Mouse (Mus musculus) naive thymus-derived CD4-positive, alpha-beta T cell, adult 2 months (primary cell): ENCODE data around the gene 9430038I01Rik.
"Not testable (repeated sequence)": the region's sequence is repeated elsewhere in the genome, so short reads cannot be mapped to it uniquely, and the experiment has no call there.

Experiments used
- DNase-seq: peaks from one replicate; pipeline ENCODE4 v3.0.0-alpha.2; 2011; ENCODE audit warnings: low read depth

Gene 9430038I01Rik

GRCm38 (mm10) chr7:137410337-137411197 lies at the start of gene 9430038I01Rik:
Gene 9430038I01Rik (minus strand): TSS chr7:137410762.
- DNase-seq = peak; percentile 98

- no peak for DNase-seq
Observed at GRCm38 (mm10) chr7:137445321-137445720, 34.8 kb upstream of the 9430038I01Rik start.

GRCm38 (mm10) chr7:137442951-137443350 lies 32.4 kb upstream of the 9430038I01Rik start:
- DNase-seq = no peak

DNA sequence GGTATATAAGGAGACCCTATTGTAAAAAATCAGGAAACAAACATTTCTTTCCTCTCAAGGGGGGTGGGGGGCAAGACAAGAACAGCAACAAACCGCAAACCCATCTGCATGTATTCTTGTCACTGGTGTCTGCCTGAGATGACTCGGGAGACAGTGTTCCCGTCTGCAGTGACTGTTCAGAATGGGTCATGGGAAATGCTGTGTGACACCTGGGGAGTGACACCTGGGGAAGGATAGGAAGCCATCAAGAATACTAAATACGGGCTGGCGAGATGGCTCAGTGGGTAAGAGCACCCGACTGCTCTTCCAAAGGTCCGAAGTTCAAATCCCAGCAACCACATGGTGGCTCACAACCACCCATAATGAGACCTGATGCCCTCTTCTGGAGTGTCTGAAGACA lies 28.4 kb upstream of the 9430038I01Rik start:
- not testable (repeated sequence) for DNase-seq

- DNase-seq = peak; percentile 41
Observed at GRCm38 (mm10) chr7:137438179-137438550, 27.6 kb upstream of the 9430038I01Rik start.

- peak; percentile 96 for DNase-seq
Observed at GRCm38 (mm10) chr7:137437440-137438178, 27.0 kb upstream of the 9430038I01Rik start, which contains the start of gene Glrx3. Gene Glrx3 (plus strand): TSS chr7:137437614.

DNA sequence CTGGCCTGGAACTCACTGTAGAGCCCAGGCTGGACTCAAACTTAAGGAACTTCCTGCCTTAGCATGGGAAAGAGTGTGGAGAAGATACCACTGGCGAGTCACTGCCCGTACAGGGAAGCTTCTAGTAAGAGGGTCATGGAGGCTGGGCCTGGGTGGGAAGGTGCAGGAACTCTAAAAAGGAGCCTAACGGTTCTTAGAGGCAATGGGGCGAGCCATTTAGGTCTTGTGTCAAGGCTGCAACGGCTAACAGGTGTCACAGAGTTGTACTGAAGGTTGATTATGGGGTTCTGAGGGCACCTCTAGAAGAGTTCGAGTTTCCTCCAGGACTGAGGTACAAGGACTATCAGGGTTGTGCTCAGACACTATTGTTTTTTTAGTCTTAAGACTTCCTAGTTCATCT lies 26.3 kb upstream of the 9430038I01Rik start:
- peak; percentile 15 for DNase-seq

GRCm38 (mm10) chr7:137431769-137432603 lies 21.4 kb upstream of the 9430038I01Rik start:
- no peak for DNase-seq

DNA sequence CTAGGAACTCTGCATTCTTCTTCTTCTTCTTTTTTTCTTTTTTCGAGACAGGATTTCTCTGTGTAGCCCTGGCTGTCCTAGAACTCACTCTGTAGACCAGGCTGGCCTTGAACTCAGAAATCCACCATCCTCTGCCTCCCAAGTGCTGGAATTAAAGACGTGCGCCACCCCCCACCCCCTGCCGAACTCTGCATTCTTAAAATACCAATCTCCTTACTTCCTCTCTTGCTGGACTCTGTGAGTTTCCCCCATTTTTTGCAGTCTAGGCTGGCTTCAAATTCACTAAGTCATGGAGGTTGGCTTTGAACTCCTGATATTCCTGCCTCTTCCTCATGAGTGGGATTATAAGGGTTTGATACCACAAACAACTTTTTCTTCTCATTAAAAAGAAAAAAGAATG lies 16.1 kb upstream of the 9430038I01Rik start:
- DNase-seq = no peak

DNA sequence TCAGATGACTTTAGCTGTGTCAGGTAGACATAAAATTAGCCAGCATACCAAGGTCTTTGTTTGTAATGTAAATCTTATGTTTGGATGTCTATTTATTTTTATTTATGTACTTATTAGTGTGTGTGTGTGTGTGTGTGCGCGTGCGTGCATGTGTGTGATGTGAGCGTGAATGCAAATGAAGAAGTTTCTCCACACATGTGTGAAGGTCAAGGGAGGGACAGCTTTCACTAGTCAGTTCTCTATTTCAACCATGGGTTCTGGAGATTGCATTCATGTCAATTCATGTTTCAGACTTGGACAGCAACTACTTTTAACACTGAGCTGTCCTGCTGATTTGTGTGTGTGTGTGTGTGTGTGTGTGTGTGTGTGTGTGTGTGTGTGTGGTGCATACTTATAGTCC lies 10.7 kb upstream of the 9430038I01Rik start:
- no peak for DNase-seq

- no peak for DNase-seq
Observed at GRCm38 (mm10) chr7:137420550-137420949, 10.0 kb upstream of the 9430038I01Rik start.

- peak; percentile 34 for DNase-seq
Observed at GRCm38 (mm10) chr7:137414710-137415109, 4.1 kb upstream of the 9430038I01Rik start.

- no peak for DNase-seq
Observed at GRCm38 (mm10) chr7:137407428-137408058, 3.0 kb downstream of the 9430038I01Rik start.

DNA sequence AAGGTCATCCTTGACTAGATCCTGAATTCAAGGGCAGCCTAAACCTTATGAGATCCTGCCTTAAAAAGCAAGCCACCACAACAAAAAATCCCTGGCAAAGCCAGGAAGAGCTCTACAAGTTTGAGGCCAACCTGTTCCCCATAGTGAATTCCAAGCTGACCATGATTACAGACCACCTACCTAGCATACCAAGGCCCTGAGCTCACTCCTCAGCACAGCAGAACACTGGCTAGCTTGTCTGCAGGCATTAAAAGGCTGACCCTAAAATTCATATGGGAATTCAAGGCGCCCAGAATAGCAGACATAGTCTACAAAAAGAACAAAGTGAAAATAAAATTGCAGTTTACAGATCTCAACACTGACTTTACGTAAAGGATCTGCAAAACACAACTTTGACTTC lies 6.4 kb downstream of the 9430038I01Rik start:
- DNase-seq = no peak

GRCm38 (mm10) chr7:137398973-137399372 lies 11.6 kb downstream of the 9430038I01Rik start:
- DNase-seq = no peak

- no peak for DNase-seq
Observed at GRCm38 (mm10) chr7:137397361-137397910, 13.1 kb downstream of the 9430038I01Rik start.

- no peak for DNase-seq
Observed at GRCm38 (mm10) chr7:137395421-137395820, 15.1 kb downstream of the 9430038I01Rik start.

GRCm38 (mm10) chr7:137387863-137388262 lies 22.7 kb downstream of the 9430038I01Rik start:
- DNase-seq = no peak

DNA sequence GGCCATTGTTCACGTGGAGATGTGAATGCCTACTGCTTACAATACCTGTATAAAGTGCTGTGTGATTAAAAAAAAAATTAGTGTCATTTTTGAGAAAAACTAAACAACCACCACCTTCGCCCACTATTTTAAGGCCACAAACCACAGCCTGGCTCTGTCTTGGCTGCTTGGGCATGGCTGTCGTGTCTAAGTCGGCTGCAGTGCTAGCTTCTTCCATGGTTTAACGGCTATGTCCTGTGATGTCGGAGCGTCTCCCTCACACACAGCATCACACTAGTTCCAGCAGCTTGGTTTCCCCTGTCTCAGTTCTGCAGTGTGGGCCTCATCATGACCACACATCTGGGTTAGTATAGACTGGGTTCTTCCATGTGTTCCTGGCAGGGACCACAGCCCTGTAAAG lies 35.6 kb downstream of the 9430038I01Rik start:
- DNase-seq = no peak

- DNase-seq = no peak
Observed at GRCm38 (mm10) chr7:137371770-137372169, 38.8 kb downstream of the 9430038I01Rik start.

DNA sequence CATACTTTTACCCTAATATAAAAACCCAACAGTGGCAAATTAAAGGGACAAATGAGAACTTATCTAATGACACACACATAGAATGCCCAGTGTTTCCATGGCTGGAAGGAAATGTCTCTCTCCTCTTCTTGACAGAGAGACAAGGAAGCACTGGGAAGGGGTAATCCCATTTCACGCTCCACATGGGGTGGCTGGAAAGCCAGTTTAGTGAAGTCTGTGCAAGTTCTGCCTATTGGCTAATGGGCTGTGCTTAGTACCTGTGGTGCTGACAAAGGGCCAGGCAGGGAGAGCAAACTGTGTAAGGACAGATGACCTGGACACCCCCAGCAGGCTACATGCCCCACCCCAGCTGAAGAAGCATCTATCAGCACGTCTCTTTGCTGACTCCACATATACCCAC lies 40.4 kb downstream of the 9430038I01Rik start:
- no peak for DNase-seq
